Mouse (Mus musculus): Measurements from ENCODE around the gene Ankrd53.
"Not testable (repeated sequence)": the region's sequence is repeated elsewhere in the genome, so short reads cannot be mapped to it uniquely, and the experiment has no call there.

Ankrd53 gene

GRCm38 (mm10) chr6:83766982-83767381 is 4.5 kb downstream of the Ankrd53 start:
- no peak for DNase-seq (ENCODE audit: low spot score)

GRCm38 (mm10) chr6:83768485-83768884 is 6.0 kb downstream of the Ankrd53 start:
- no peak for DNase-seq (ENCODE audit: low spot score)

- peak; percentile 30 for DNase-seq (ENCODE audit: low spot score)
These were observed 11.7 kb downstream of the Ankrd53 start for GRCm38 (mm10) chr6:83774126-83774525.

- DNase-seq (ENCODE audit: low spot score) = peak; percentile 34
These were observed 12.5 kb downstream of the Ankrd53 start for GRCm38 (mm10) chr6:83774781-83775563.

- peak; percentile 79 for DNase-seq (ENCODE audit: low spot score)
These were observed 13.3 kb downstream of the Ankrd53 start, which contains the start of gene Tex261 for GRCm38 (mm10) chr6:83775638-83776293. Tex261 (minus strand) TSS chr6:83775813.

GRCm38 (mm10) chr6:83778306-83778705 is 15.9 kb downstream of the Ankrd53 start:
- no peak for DNase-seq (ENCODE audit: low spot score)

GRCm38 (mm10) chr6:83779026-83779425 is 16.6 kb downstream of the Ankrd53 start:
- peak; percentile 34 for DNase-seq (ENCODE audit: low spot score)

GRCm38 (mm10) chr6:83786426-83786825 is 24.0 kb downstream of the Ankrd53 start:
- no peak for DNase-seq (ENCODE audit: low spot score)

- no peak for DNase-seq (ENCODE audit: low spot score)
These were observed 26.1 kb downstream of the Ankrd53 start for GRCm38 (mm10) chr6:83788554-83788953.

GRCm38 (mm10) chr6:83790533-83790932 is 28.1 kb downstream of the Ankrd53 start:
- not testable (repeated sequence) for DNase-seq (ENCODE audit: low spot score)

GRCm38 (mm10) chr6:83791251-83791890 is 28.9 kb downstream of the Ankrd53 start:
- DNase-seq (ENCODE audit: low spot score) = no peak

- DNase-seq (ENCODE audit: low spot score) = peak; percentile 88
These were observed 32.4 kb downstream of the Ankrd53 start, which contains the start of gene Nagk for GRCm38 (mm10) chr6:83794760-83795296. Nagk (plus strand) TSS chr6:83794982.

- peak; percentile 24 for DNase-seq (ENCODE audit: low spot score)
These were observed 33.1 kb downstream of the Ankrd53 start for GRCm38 (mm10) chr6:83795492-83795900.

- no peak for DNase-seq (ENCODE audit: low spot score)
These were observed 34.2 kb downstream of the Ankrd53 start for GRCm38 (mm10) chr6:83796686-83797085.

- DNase-seq (ENCODE audit: low spot score) = no peak
These were observed 39.6 kb downstream of the Ankrd53 start for GRCm38 (mm10) chr6:83802033-83802432.

- DNase-seq (ENCODE audit: low spot score) = no peak
These were observed 40.4 kb downstream of the Ankrd53 start for GRCm38 (mm10) chr6:83802846-83803245.

GRCm38 (mm10) chr6:83815801-83816200 is 53.4 kb downstream of the Ankrd53 start:
- no peak for DNase-seq (ENCODE audit: low spot score)

All from c-Kit-positive CD71-positive TER-119-positive erythroid progenitor cells, embryonic 14.5 days (primary cell).